In the genomic region with DNA sequence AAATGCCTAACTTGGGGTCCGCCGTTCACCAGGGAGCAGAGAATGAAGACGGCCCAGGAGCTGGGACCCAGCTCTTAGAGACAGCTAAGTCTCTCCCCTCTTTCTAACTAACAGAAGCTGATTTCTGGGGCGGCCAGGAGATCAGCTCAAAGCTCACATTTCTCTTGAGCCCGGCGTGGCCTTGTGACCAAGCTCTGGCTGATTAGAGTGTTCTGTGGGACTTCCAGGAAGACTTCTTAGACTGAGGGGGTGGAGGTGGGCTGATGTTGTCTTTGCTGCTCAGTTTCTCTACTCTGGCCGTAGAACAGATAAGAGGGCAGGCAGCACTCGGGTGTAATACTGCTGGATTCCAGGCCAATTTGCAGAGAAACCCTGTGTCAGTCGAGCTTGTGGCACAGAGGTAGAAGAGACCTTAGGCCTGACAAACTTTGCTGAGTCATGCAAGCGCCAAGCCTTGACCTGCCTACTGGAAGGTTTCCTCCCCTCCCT, we compare ENCODE assay signal across 8 mouse cellular contexts.
DNase-seq lines count a peak whose midpoint lies in the region; ATAC-seq and TF ChIP-seq lines count a peak whose summit lies in the region.

No protein-coding gene starts in this region.

- peak; percentile 42 for DNase-seq in Muller cell, postnatal 12 days (ENCODE audit: inconsistent ontology term)
- no peak for DNase-seq in forebrain, postnatal 0 days
- DNase-seq in kidney, adult 11 months = peak; percentile 53
- no peak for DNase-seq in lung, embryonic 14.5 days
- peak; percentile 58 for DNase-seq in retina, postnatal 1 day
- DNase-seq in frontal cortex, postnatal 14 days (ENCODE audit: low spot score in 2 of 2) = no peak
- no peak for DNase-seq in layer of hippocampus, postnatal 25 days (ENCODE audit: extremely low spot score in 1 of 2, low spot score in 1 of 2)

- ATAC-seq in forebrain, postnatal 0 days = peak; percentile 12; the same call in 1 of the 2 replicates
- ATAC-seq in lung, embryonic 14.5 days (ENCODE audit: insufficient read depth) = peak; percentile 58; the same call in 1 of the 2 replicates

- no peaks in the 10 kb centered on the region for H3K36me3 ChIP-seq in forebrain, postnatal 0 days (ENCODE audit: insufficient read depth)
- H3K36me3 ChIP-seq in lung, embryonic 14.5 days (ENCODE audit: insufficient read depth) = no peaks in the 10 kb centered on the region

- no peak overlapping the region for H3K4me3 ChIP-seq in bone marrow macrophage, adult 2 months (ENCODE audit: insufficient read depth, low read length)
- H3K4me3 ChIP-seq in forebrain, postnatal 0 days (ENCODE audit: low read depth, low read length) = no peak overlapping the region
- H3K4me3 ChIP-seq in lung, embryonic 14.5 days (ENCODE audit: low read depth, low read length) = no peak overlapping the region

- no peak overlapping the region for H3K27ac ChIP-seq in bone marrow macrophage, adult 2 months (ENCODE audit: insufficient read depth, low read depth, low read length)
- peak overlapping the region; percentile 16; the same call in 1 of the 2 replicates for H3K27ac ChIP-seq in forebrain, postnatal 0 days (ENCODE audit: low read depth, low read length)
- peak overlapping the region; percentile 74 for H3K27ac ChIP-seq in lung, embryonic 14.5 days (ENCODE audit: low read depth)

- peaks cover 6% of the 10 kb centered on the region; the same call in 1 of the 2 replicates for H3K27me3 ChIP-seq in forebrain, postnatal 0 days (ENCODE audit: insufficient read depth, low read length)
- H3K27me3 ChIP-seq in lung, embryonic 14.5 days (ENCODE audit: insufficient read depth, low read length) = no peaks in the 10 kb centered on the region

- no peak for TF ChIP-seq CTCF in bone marrow macrophage, adult 2 months (IDR thresholded peaks at IDR 0.05; ENCODE audit: low read depth, low read length)
- no peak for TF ChIP-seq CTCF in forebrain, postnatal 0 days (IDR thresholded peaks at IDR 0.05; ENCODE audit: low read depth)
- TF ChIP-seq CTCF in lung, embryonic 14.5 days (IDR thresholded peaks at IDR 0.05; ENCODE audit: low read depth) = no peak

- H3K4me1 ChIP-seq in bone marrow macrophage, adult 2 months (ENCODE audit: control insufficient read depth, insufficient read depth, low read length) = peaks cover 3% of the 10 kb centered on the region; the same call in 1 of the 2 replicates
- H3K4me1 ChIP-seq in forebrain, postnatal 0 days (ENCODE audit: insufficient read depth) = 0 out of 2 replicates have a peak, but pooled peaks cover 5% of the 10 kb centered on the region
- peaks cover 5% of the 10 kb centered on the region; the same call in 1 of the 2 replicates for H3K4me1 ChIP-seq in lung, embryonic 14.5 days (ENCODE audit: insufficient read depth)

- peak overlapping the region; percentile 21 for H3K4me2 ChIP-seq in forebrain, postnatal 0 days (ENCODE audit: low read depth)
- H3K4me2 ChIP-seq in lung, embryonic 14.5 days = peak overlapping the region; percentile 40

- 0 out of 2 replicates have a peak, but pooled peaks have one; percentile 23 for TF ChIP-seq POLR2A in bone marrow macrophage, adult 2 months (IDR thresholded peaks at IDR 0.05; ENCODE audit: borderline replicate concordance, low read depth, low read length)

- no peak overlapping the region for H3K9ac ChIP-seq in forebrain, postnatal 0 days
- no peak overlapping the region; the same call in 1 of the 2 replicates for H3K9ac ChIP-seq in lung, embryonic 14.5 days

- H3K9me3 ChIP-seq in forebrain, postnatal 0 days (ENCODE audit: low read length) = no peaks in the 10 kb centered on the region
- no peaks in the 10 kb centered on the region for H3K9me3 ChIP-seq in lung, embryonic 14.5 days (ENCODE audit: low read depth, low read length)

- 23% methylated on average over 10 of the region's 10 CpGs for WGBS in forebrain, postnatal 0 days
- WGBS in lung, embryonic 14.5 days = 25% methylated on average over 10 of the region's 10 CpGs

Comparison
In these comparisons a context has a peak if more than half of its experiments do, and no peak if none do; other contexts are left out.
1. DNase-seq: peak in Muller cell, postnatal 12 days (single experiment), kidney, adult 11 months (single experiment) and retina, postnatal 1 day (single experiment); none in forebrain, postnatal 0 days (single experiment), lung, embryonic 14.5 days (single experiment), frontal cortex, postnatal 14 days (0 of 2) and layer of hippocampus, postnatal 25 days (0 of 2).